Mouse (Mus musculus) hindbrain, embryonic 11.5 days (tissue): ENCODE data around the gene Polr2j. TPM values are rescaled to one million over a fixed set of nuclear protein-coding genes. Genes with fewer than 3 reads are reported as not detected.
A peak's percentile ranks its signal among the peaks of the same experiment; 100 is the strongest.

Experiments
- ATAC-seq: fragments of 200-750 bp; cut with Nextera tagmentation; 2 replicates; pipeline ENCODE4 v1.8.0; 2017; ENCODE audit warnings: mild to moderate bottlenecking, moderate TSS enrichment, moderate library complexity; ENCODE audit not compliant: low FRiP score
- DNase-seq: peaks from one replicate; pipeline ENCODE4 v3.0.0-alpha.2; 2015; ENCODE audit warnings: low spot score
- H3K27ac ChIP-seq: fragments of 300-500 bp; sonication (generic); 2 replicates; pipeline ENCODE4 v1.5.1; 2014; ENCODE audit warnings: mild to moderate bottlenecking, low read depth, low read length
- H3K27me3 ChIP-seq: fragments of 300-500 bp; sonication (generic); 2 replicates; pipeline ENCODE4 v1.6.1; 2014; ENCODE audit warnings: mild to moderate bottlenecking, low read length, moderate library complexity, mixed read lengths; ENCODE audit not compliant: control insufficient read depth, insufficient read depth
- H3K36me3 ChIP-seq: fragments of 300-500 bp; sonication (generic); 2 replicates; pipeline ENCODE4 v1.6.1; 2014; ENCODE audit warnings: mild to moderate bottlenecking, low read length, moderate library complexity, mixed read lengths; ENCODE audit not compliant: control insufficient read depth, insufficient read depth
- H3K4me1 ChIP-seq: fragments of 300-500 bp; sonication (generic); replicated peaks from 2 replicates; pipeline ENCODE4 v1.6.1; 2014; ENCODE audit warnings: low read length, mixed read lengths; ENCODE audit not compliant: control insufficient read depth, insufficient read depth
- H3K4me2 ChIP-seq: fragments of 300-500 bp; sonication (generic); replicated peaks from 2 replicates; pipeline ENCODE4 v1.6.1; 2014; ENCODE audit warnings: mild to moderate bottlenecking, low read depth, low read length
- H3K4me3 ChIP-seq: fragments of 300-500 bp; sonication (generic); 2 replicates; pipeline ENCODE4 v1.5.1; 2014; ENCODE audit warnings: low read depth, low read length
- H3K9ac ChIP-seq: fragments of 300-500 bp; sonication (generic); 2 replicates; pipeline ENCODE4 v1.6.1; 2014; ENCODE audit warnings: low read depth, low read length
- H3K9me3 ChIP-seq: fragments of 300-500 bp; sonication (generic); 2 replicates; pipeline ENCODE4 v1.6.1; 2016; ENCODE audit warnings: low read length; ENCODE audit not compliant: control insufficient read depth
- WGBS: fragments of 180-500 bp; shearing (Covaris S2); extraction: QIAGEN DNeasy Blood & Tissue Kit; methylation state at CpG from one replicate; pipeline ENCODE4 v1.1.7; 2014; 5-methylcytosine and 5-hydroxymethylcytosine counted together
- polyA plus RNA-seq: library from polyadenylated mRNA; unstranded; fragments of >200 nt; fragmentation: Nextera tagmentation; extraction: Ambion mirVana; gene quantifications from 2 replicates; pipeline ENCODE4 v1.2.1, GENCODE M21; 2014

Gene Polr2j
- 238 and 247 TPM in 2 replicates for polyA plus RNA-seq

DNA sequence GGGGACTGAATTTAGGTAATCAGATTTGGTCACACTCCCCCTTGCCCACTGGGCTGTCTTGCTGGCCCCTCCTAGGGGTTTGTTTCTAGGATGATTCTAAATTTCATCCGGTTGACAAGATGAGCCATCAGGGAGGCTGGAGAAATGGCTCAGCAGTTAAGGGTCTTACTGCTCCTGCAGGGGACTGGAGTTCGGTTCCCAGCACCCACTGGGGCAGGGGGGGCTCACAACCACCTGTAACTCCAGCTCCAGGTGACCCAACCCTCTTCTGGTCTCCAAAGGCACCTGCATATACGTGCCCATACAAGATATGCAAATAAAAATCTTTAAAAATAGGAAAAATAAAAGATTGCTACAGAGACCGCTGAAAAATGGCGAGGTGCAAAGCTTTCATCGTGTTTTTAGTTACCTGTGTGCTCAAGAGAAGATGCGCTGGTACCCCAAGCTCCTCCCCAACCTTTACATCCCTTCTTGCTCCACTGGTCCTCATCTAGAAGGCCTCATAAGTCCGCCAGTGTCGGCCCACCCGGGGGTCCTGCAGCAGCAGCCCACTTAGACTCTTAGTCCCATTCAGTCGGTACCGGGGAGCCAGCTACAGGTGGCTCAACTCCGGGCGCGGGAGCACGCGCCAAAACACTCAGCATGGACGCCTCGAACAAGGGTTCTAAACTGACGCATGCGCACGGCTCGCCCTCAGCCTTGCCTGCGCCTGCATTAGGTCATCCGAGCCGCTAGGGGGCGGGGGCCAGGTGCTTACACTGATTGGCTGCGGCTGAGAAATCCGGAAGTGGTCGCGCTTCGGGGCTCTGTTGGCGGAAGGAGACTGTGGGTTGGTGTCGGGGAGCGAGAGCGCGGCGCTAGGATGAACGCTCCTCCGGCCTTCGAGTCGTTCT, at the start of gene Polr2j:
TSS of gene Polr2j (plus strand) at position 741 of the 893 bp plus-strand sequence.
- H3K9ac ChIP-seq = peak within 1 kb of the TSS; percentile 80
- H3K27ac ChIP-seq = 0 out of 2 replicates have a peak within 1 kb of the TSS, but pooled peaks have one; percentile 20
- H3K4me2 ChIP-seq = peak within 1 kb of the TSS; percentile 78
- peaks cover 4% of the 10 kb centered on the region; the same call in 1 of the 2 replicates for H3K36me3 ChIP-seq
- 3% methylated on average over 42 of the region's 42 CpGs for WGBS
- ATAC-seq (peak; percentile 94), DNase-seq (peak; percentile 99)
- H3K9me3 ChIP-seq = no peaks in the 10 kb centered on the region
- no peaks in the 10 kb centered on the region for H3K27me3 ChIP-seq
- peaks cover 5% of the 10 kb centered on the region for H3K4me1 ChIP-seq
- H3K4me3 ChIP-seq = peak within 1 kb of the TSS; percentile 90

GRCm38 (mm10) chr5:136069411-136069810, 47.0 kb upstream of the Polr2j start:
- 72% methylated on average over 2 of the region's 2 CpGs for WGBS
- Histone ChIP-seq H3K4me2 (no peak overlapping the region), H3K27me3 (no peaks in the 10 kb centered on the region), H3K4me1 (no peaks in the 10 kb centered on the region), H3K27ac (no peak overlapping the region), H3K36me3 (no peaks in the 10 kb centered on the region), H3K9ac (no peak overlapping the region), H3K4me3 (no peak overlapping the region), H3K9me3 (no peaks in the 10 kb centered on the region)
- DNase-seq (no peak), ATAC-seq (no peak)

DNA sequence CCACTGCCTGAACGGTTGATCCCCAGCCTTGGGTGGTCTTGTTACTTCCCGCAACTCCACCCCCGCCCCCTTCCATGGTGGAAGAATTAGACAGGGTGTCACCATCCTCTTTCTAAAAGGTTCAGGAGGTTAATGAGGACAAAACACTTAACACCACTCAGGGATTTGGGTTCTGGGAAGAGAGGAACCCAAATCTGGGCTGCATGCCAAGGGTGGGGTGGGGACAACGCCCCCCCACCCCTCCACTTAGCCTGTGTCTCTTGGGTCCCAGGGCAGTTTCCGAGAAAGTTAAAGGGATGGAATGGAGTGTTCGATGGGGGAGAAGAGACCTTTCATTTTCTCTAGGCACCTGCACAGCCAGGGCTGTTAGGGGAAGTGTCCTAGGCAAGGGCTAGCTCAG, 43.4 kb upstream of the Polr2j start:
- no peaks in the 10 kb centered on the region for H3K4me1 ChIP-seq
- H3K27me3 ChIP-seq = no peaks in the 10 kb centered on the region
- no peaks in the 10 kb centered on the region for H3K36me3 ChIP-seq
- DNase-seq (no peak), ATAC-seq (no peak)
- no peaks in the 10 kb centered on the region for H3K9me3 ChIP-seq
- WGBS = 73% methylated on average over 6 of the region's 6 CpGs
- no peak overlapping the region for H3K9ac ChIP-seq
- no peak overlapping the region for H3K4me3 ChIP-seq
- no peak overlapping the region for H3K4me2 ChIP-seq
- H3K27ac ChIP-seq = no peak overlapping the region

GRCm38 (mm10) chr5:136073526-136073925, 42.9 kb upstream of the Polr2j start:
- H3K27ac ChIP-seq = no peak overlapping the region
- WGBS = 60% methylated on average over 11 of the region's 11 CpGs
- no peak for DNase-seq
- no peak overlapping the region for H3K4me3 ChIP-seq
- H3K9ac ChIP-seq = no peak overlapping the region
- no peak overlapping the region for H3K4me2 ChIP-seq
- no peaks in the 10 kb centered on the region for H3K36me3 ChIP-seq
- ATAC-seq = no peak
- H3K4me1 ChIP-seq = no peaks in the 10 kb centered on the region
- H3K9me3 ChIP-seq = no peaks in the 10 kb centered on the region
- no peaks in the 10 kb centered on the region for H3K27me3 ChIP-seq

DNA sequence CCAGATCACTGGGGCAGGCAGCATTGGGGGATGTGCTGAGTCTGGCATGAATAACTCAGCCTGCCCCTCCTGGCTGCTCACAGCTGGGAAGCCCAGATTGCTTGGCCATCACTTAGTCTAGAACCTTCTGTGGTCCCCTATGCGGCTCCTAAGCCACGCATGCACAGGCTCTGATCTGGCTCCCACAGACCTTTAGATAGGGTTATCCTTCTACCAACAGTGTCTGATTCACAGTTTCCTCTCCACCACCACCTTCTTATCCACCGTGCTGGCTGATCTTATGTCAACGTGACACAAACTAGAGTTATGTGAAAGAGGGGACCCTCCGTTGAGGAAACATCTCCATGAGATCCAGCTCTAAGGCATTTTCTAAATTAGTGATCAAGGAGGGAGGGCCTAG, 41.4 kb upstream of the Polr2j start:
- H3K4me1 ChIP-seq = no peaks in the 10 kb centered on the region

GRCm38 (mm10) chr5:136076284-136076683, 40.1 kb upstream of the Polr2j start:
- H3K4me2 ChIP-seq = no peak overlapping the region
- no peaks in the 10 kb centered on the region for H3K27me3 ChIP-seq
- no peak overlapping the region for H3K27ac ChIP-seq
- 66% methylated on average over 7 of the region's 7 CpGs for WGBS
- no peaks in the 10 kb centered on the region for H3K36me3 ChIP-seq
- H3K4me1 ChIP-seq = no peaks in the 10 kb centered on the region
- DNase-seq (no peak), ATAC-seq (no peak)
- no peaks in the 10 kb centered on the region for H3K9me3 ChIP-seq
- no peak overlapping the region for H3K9ac ChIP-seq
- H3K4me3 ChIP-seq = no peak overlapping the region

More for the DNA sequence above, 41.4 kb upstream of the Polr2j start:
- no peaks in the 10 kb centered on the region for H3K9me3 ChIP-seq
- DNase-seq (no peak), ATAC-seq (no peak)
- no peak overlapping the region for H3K27ac ChIP-seq
- no peaks in the 10 kb centered on the region for H3K36me3 ChIP-seq
- no peak overlapping the region for H3K9ac ChIP-seq
- 92% methylated on average over 5 of the region's 5 CpGs for WGBS
- H3K4me3 ChIP-seq = no peak overlapping the region
- no peaks in the 10 kb centered on the region for H3K27me3 ChIP-seq
- no peak overlapping the region for H3K4me2 ChIP-seq

DNA sequence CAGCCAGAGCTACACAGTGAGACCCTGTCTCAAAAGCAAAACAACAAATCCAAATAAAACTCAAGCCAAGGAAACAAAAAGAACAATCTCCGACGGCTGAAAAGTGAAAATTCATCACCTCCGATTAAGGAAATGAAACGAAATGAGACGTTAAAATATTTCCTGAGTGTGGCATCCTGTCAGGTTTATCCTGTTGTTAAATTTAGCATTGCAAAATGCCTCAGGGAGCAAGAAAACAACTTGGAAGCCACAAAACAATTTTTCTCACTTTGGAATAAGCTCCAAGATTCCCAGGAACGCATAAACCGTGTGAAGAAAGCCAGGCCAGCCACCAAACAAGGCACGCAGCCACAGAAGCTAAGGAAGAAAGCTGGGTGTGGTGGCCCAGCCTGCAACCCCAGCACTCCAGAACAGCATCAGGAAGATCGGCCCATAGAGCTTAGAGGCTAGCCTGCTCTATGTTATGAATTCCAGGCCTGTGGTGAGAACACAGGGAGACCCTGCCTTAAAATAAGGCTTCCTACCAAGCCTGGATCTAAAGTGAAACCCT, 39.4 kb upstream of the Polr2j start:
- no peaks in the 10 kb centered on the region for H3K27me3 ChIP-seq
- ATAC-seq = no peak
- no peaks in the 10 kb centered on the region for H3K36me3 ChIP-seq
- H3K27ac ChIP-seq = no peak overlapping the region
- no peaks in the 10 kb centered on the region for H3K4me1 ChIP-seq
- no peak for DNase-seq
- no peaks in the 10 kb centered on the region for H3K9me3 ChIP-seq
- no peak overlapping the region for H3K4me2 ChIP-seq
- H3K4me3 ChIP-seq = no peak overlapping the region
- no peak overlapping the region for H3K9ac ChIP-seq
- 86% methylated on average over 9 of the region's 9 CpGs for WGBS

GRCm38 (mm10) chr5:136078136-136078535, 38.3 kb upstream of the Polr2j start:
- no peak for DNase-seq

More at GRCm38 (mm10) chr5:136078136-136078535, 38.3 kb upstream of the Polr2j start:
- Histone ChIP-seq H3K27ac (no peak overlapping the region), H3K27me3 (no peaks in the 10 kb centered on the region), H3K9me3 (no peaks in the 10 kb centered on the region), H3K9ac (no peak overlapping the region), H3K36me3 (no peaks in the 10 kb centered on the region), H3K4me2 (no peak overlapping the region), H3K4me1 (no peaks in the 10 kb centered on the region), H3K4me3 (no peak overlapping the region)
- 97% methylated on average over 5 of the region's 5 CpGs for WGBS
- ATAC-seq = no peak
